Mouse (Mus musculus) cerebellum, adult 8-10 months (tissue): Measurements from ENCODE around the gene Dcun1d1.

Source experiments
- DNase-seq: peaks from one replicate; pipeline ENCODE4 v3.0.0; 2022

The Dcun1d1 gene

GRCm38 (mm10) chr3:35929831-35930230 lies 7.4 kb downstream of the Dcun1d1 start:
- no peak for DNase-seq

GRCm38 (mm10) chr3:35929406-35929805 lies 7.8 kb downstream of the Dcun1d1 start:
- DNase-seq, result no peak

- no peak for DNase-seq
Observed at GRCm38 (mm10) chr3:35925852-35926251, 11.4 kb downstream of the Dcun1d1 start.

GRCm38 (mm10) chr3:35924007-35924406 lies 13.2 kb downstream of the Dcun1d1 start:
- no peak for DNase-seq

GRCm38 (mm10) chr3:35923495-35923894 lies 13.8 kb downstream of the Dcun1d1 start:
- no peak for DNase-seq

GRCm38 (mm10) chr3:35922522-35922921 lies 14.7 kb downstream of the Dcun1d1 start:
- DNase-seq, result no peak

- DNase-seq, result no peak
Observed at GRCm38 (mm10) chr3:35918229-35918628, 19.0 kb downstream of the Dcun1d1 start.

- DNase-seq, result no peak
Observed at GRCm38 (mm10) chr3:35908982-35909680, 28.1 kb downstream of the Dcun1d1 start.

- no peak for DNase-seq
Observed at GRCm38 (mm10) chr3:35900555-35901204, 36.6 kb downstream of the Dcun1d1 start.

GRCm38 (mm10) chr3:35899109-35899508 lies 38.1 kb downstream of the Dcun1d1 start:
- DNase-seq, result no peak

GRCm38 (mm10) chr3:35897900-35898299 lies 39.3 kb downstream of the Dcun1d1 start:
- no peak for DNase-seq

GRCm38 (mm10) chr3:35893156-35893555 lies 44.1 kb downstream of the Dcun1d1 start:
- no peak for DNase-seq

- DNase-seq, result no peak
Observed at GRCm38 (mm10) chr3:35891123-35891522, 46.1 kb downstream of the Dcun1d1 start.

- no peak for DNase-seq
Observed at GRCm38 (mm10) chr3:35889531-35889930, 47.7 kb downstream of the Dcun1d1 start.

GRCm38 (mm10) chr3:35883267-35883666 lies 54.0 kb downstream of the Dcun1d1 start:
- no peak for DNase-seq

GRCm38 (mm10) chr3:35849326-35849725 lies 87.9 kb downstream of the Dcun1d1 start:
- no peak for DNase-seq
